Mouse (Mus musculus) heart, adult 2 months (tissue): ENCODE results near the gene Rhot2. TPM values are rescaled to one million over a fixed set of nuclear protein-coding genes. Genes with fewer than 3 reads are reported as not detected.

Experiments used
- DNase-seq, 2 experiments: peaks; one replicate each; pipeline ENCODE4 v3.0.0; 2021
- H3K27ac ChIP-seq: fragments of 200-600 bp; 2 replicates; pipeline ENCODE4 v1.8.1; 2022
- H3K27me3 ChIP-seq: fragments of 200-500 bp; 2 replicates; pipeline ENCODE4 v1.6.1; 2012; ENCODE audit warnings: mild to moderate bottlenecking, low read length, inconsistent platforms, mixed read lengths; ENCODE audit not compliant: control insufficient read depth, insufficient read depth
- H3K36me3 ChIP-seq: fragments of 200-500 bp; 2 replicates; pipeline ENCODE4 v1.6.1; 2012; ENCODE audit warnings: low read length, inconsistent platforms; ENCODE audit not compliant: control insufficient read depth, insufficient read depth
- H3K4me1 ChIP-seq: fragments of 200-500 bp; 2 replicates; pipeline ENCODE4 v1.6.1; 2011; ENCODE audit warnings: low read length; ENCODE audit not compliant: control insufficient read depth, insufficient read depth
- H3K4me3 ChIP-seq: fragments of 200-600 bp; 2 replicates; pipeline ENCODE4 v1.8.1; 2022
- H3K79me2 ChIP-seq: fragments of 200-500 bp; replicated peaks from 2 replicates; pipeline ENCODE4 v1.6.1; 2012; ENCODE audit warnings: mild to moderate bottlenecking, inconsistent platforms, low read length, moderate library complexity, mixed read lengths; ENCODE audit not compliant: control insufficient read depth, insufficient read depth
- H3K9ac ChIP-seq: fragments of 200-500 bp; 2 replicates; pipeline ENCODE4 v1.6.1; 2012; ENCODE audit warnings: low read depth, mild to moderate bottlenecking, control low read depth, inconsistent platforms, low read length, mixed read lengths
- CTCF ChIP-seq: fragments of 200-600 bp; IDR thresholded peaks from 2 replicates; pipeline ENCODE4 v1.8.1; 2022; ENCODE audit warnings: antibody characterized with exemption, mild to moderate bottlenecking, moderate library complexity
- EP300 ChIP-seq: fragments of 200-500 bp; IDR thresholded peaks from 2 replicates; pipeline ENCODE4 v1.6.1; 2011; ENCODE audit warnings: low read depth, low read length, control low read depth; ENCODE audit not compliant: insufficient read depth
- POLR2A ChIP-seq: fragments of 200-500 bp; IDR thresholded peaks from 2 replicates; pipeline ENCODE4 v1.6.1; 2011; ENCODE audit warnings: mild to moderate bottlenecking, low read depth, low read length, control low read depth; ENCODE audit not compliant: insufficient read depth
- WGBS: fragments of 180-500 bp; shearing (Covaris S2); methylation state at CpG from one replicate; pipeline ENCODE4 v1.1.7; 2018; 5-methylcytosine and 5-hydroxymethylcytosine counted together
- intact Hi-C: fragments of 180-260 bp; cut with DNase I; formaldehyde crosslinking; loops from one replicate; pipeline ENCODE4 v1.15.1; 2025
- polyA plus RNA-seq: library from polyadenylated mRNA; depleted of rRNA; stranded (reverse); fragments of >200 nt; gene quantifications from 2 replicates; pipeline ENCODE4 v1.2.3, GENCODE M21; 2012
- total RNA-seq, 2 experiments: library from RNA; stranded (reverse); gene quantifications; 2 replicates each; pipeline ENCODE4 v1.2.3; 2021

Rhot2 gene
- total and polyA plus RNA-seq, 3 experiments: 120 to 209 (median 139) TPM

DNA sequence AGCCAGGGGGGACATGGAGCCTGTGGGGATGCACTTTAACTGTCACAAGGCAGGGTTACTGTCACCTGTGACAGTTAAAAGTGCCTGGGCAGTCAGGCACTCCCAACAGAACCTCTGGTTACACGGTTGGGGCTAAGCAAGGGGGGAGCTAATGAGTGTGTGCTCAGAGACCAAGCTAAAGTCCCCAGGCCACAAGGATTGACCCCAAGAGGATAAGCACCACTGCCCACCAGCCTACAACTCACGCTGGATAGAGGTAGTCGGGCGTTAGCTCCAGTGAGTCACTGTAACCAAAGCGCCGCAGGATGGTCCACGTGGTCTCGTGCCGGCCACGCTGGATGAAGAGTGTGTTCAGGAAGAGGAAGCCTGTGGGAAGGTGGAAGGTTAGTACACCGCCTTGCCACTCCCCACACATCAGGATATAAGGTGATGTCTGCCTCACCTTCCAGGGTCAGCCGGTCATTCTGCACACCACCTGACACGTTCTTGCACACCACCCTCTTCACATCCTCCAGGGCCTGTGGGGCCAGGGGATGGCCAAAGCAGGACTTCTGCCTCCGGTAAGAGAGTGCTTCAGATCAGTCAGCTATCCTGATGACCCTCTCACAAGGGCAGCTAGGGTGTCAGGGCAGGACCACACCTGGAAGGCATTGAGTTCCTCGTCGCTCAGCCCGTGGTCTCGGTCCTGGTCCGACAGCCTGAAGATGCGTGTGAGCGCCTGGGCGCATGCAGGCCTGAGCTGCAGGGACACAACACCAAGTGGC is 3.4 kb downstream of the Rhot2 start, which contains the start of gene Gm20683:
Gene Gm20683 (minus strand): TSS at position 647 of the 764 bp plus-strand sequence.
- Histone ChIP-seq H3K27me3 (no peaks in the 10 kb centered on the region), H3K4me1 (peaks cover 14% of the 10 kb centered on the region), H3K27ac (no peak within 1 kb of the TSS), H3K4me3 (no peak within 1 kb of the TSS), H3K79me2 (no peaks in the 10 kb centered on the region), H3K9ac (no peak within 1 kb of the TSS), H3K36me3 (no peaks in the 10 kb centered on the region)
- DNase-seq: no peak
- WGBS: 91% methylated on average over 22 of the region's 22 CpGs
- TF ChIP-seq CTCF: no peak
- TF ChIP-seq POLR2A: no peak
- no peak for TF ChIP-seq EP300
- intact Hi-C loops: no loop called here

DNA sequence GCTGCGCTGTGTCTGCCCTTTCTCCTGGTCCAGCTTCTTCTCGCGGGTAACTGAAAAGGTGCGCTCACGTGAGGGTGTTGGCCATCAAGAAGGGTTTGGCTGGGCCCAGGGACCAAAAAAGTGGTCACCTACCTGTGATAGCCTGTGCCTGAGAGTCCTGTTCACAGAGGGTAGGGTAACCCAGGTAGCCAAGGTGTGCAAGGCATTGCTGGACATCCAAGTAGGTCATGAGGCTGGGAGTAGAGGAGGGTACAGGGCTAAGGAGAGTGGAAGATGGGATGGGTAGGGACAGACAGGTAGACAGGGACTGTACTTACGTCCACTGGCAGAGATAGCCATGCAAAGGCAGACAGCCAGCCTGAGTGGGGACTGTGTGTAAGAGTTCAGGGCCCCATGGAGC is 4.1 kb downstream of the Rhot2 start:
- intact Hi-C loops: no loop called here
- Histone ChIP-seq H3K36me3 (no peaks in the 10 kb centered on the region), H3K27me3 (no peaks in the 10 kb centered on the region), H3K9ac (no peak overlapping the region), H3K4me3 (no peak overlapping the region), H3K79me2 (no peaks in the 10 kb centered on the region), H3K4me1 (peaks cover 18% of the 10 kb centered on the region), H3K27ac (no peak overlapping the region)
- TF ChIP-seq CTCF: no peak
- no peak for DNase-seq
- 94% methylated on average over 6 of the region's 6 CpGs for WGBS

DNA sequence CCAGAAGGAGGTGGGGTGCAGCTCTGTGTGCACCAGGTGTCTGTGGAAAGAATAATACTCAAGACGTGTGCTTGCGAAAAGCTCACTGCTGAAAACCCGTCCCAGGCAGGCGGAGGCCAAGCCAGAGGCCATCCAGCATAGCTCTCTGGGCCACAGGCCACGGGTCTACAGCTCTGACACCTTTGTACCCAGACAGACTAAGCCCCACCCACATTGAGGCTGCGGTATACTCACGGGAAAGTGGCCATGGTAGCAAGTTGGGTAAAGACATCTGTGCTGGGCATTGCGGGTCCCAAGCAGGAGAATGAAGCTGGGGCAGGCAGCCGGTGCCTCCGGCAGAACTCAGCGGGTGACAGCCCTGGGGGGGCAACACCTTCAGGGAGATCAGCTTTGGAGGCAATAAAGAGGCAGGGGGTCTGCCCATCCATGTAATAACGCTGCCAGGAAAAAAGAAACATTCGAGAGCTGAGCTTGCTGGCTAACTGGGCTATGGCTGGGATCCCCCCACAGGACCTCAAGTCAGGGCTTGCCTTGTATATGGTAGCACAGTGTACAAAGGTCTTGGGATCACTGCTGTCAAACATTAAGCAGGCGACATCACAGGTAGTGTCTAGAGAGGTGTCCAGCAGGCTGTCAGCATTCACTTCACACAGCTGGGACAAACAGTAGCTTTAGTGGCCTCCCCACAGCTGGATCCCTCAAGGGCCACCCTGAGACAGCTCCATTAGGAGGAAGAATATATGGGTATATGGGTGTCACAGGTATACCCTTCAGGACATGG is 5.0 kb downstream of the Rhot2 start:
- intact Hi-C loops: no loop called here
- H3K4me3 ChIP-seq: no peak overlapping the region

DNA sequence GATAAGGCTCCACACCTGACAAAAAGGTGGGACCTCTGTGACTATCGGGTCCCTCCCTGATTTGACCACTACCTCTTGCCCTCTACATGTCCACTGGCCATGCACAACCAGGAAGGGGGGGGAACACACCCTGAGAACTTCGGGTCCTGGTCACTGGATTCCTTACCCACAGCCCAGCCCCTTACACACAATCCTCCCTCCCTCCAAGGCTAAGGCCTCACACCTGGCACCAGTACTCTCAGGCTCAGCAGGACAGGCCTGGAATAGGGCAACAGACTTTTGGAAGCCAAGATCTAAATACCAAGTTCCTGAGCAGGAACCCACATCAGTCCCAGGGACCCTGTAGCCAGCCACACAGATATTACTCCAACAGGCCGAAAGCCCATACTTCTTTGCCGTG is 5.7 kb downstream of the Rhot2 start:
- no peak for TF ChIP-seq CTCF
- no peak for TF ChIP-seq EP300
- TF ChIP-seq POLR2A: no peak
- no peaks in the 10 kb centered on the region for H3K36me3 ChIP-seq
- 80% methylated on average over 4 of the region's 4 CpGs for WGBS
- peaks cover 2% of the 10 kb centered on the region for H3K79me2 ChIP-seq
- DNase-seq: no peak
- intact Hi-C loops: no loop called here
- peaks cover 24% of the 10 kb centered on the region for H3K4me1 ChIP-seq
- no peaks in the 10 kb centered on the region for H3K27me3 ChIP-seq
- H3K27ac ChIP-seq: no peak overlapping the region
- H3K9ac ChIP-seq: no peak overlapping the region
- no peak overlapping the region for H3K4me3 ChIP-seq

More for the DNA sequence above, 5.0 kb downstream of the Rhot2 start:
- Histone ChIP-seq H3K27ac (no peak overlapping the region), H3K79me2 (peaks cover 2% of the 10 kb centered on the region), H3K4me1 (peaks cover 21% of the 10 kb centered on the region), H3K9ac (no peak overlapping the region), H3K27me3 (no peaks in the 10 kb centered on the region), H3K36me3 (no peaks in the 10 kb centered on the region)
- TF ChIP-seq CTCF: no peak
- no peak for TF ChIP-seq POLR2A
- TF ChIP-seq EP300: no peak
- no peak for DNase-seq
- 80% methylated on average over 14 of the region's 14 CpGs for WGBS

DNA sequence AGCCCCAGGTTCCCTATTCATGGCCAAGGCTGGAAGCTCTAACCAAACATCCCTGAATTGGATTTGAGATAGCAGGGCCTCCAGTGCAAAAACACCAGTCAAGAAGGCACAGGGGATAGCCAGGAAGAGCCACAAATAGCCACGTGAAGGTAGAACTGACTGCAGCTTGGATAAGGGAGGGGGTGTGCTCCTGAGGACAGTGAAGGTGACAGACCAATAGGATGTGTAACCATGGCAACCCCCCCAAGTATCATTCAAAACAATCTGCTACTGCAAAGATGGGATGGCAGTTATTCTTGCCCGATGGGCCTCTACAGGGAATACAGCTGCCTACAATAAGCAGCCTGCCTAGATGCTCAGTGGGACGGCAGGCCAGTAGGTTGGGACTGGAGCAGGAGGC is 7.1 kb downstream of the Rhot2 start:
- DNase-seq: no peak
- Histone ChIP-seq H3K9ac (no peak overlapping the region), H3K4me1 (peaks cover 18% of the 10 kb centered on the region), H3K79me2 (peaks cover 2% of the 10 kb centered on the region), H3K4me3 (no peak overlapping the region), H3K27me3 (no peaks in the 10 kb centered on the region), H3K27ac (peak overlapping the region; percentile 73), H3K36me3 (no peaks in the 10 kb centered on the region)
- TF ChIP-seq POLR2A: no peak
- no peak for TF ChIP-seq EP300
- TF ChIP-seq CTCF: no peak
- WGBS: 39% methylated on average over 3 of the region's 3 CpGs
- intact Hi-C loops: no loop called here

DNA sequence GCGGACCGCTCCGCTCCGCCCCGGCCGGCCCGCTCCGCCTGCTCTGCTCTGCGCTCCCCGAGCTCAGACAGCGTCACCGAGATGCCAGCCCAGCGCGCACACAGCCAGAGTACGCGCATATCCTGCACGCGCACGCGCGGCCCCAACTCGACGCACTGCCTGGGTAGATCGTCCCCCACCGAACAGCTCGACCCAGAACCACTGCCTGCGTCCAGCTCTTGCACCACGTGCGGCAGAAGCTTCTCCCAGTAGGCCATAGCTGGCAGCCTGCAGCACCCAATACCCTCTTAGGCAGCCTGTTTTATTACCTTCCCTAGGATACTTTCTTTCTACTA is 7.6 kb downstream of the Rhot2 start, which contains the start of gene Rhbdl1:
Gene Rhbdl1 (minus strand): TSS at position 220 of the 335 bp plus-strand sequence.
- Histone ChIP-seq H3K4me3 (peak within 1 kb of the TSS; percentile 40), H3K79me2 (peaks cover 2% of the 10 kb centered on the region), H3K36me3 (no peaks in the 10 kb centered on the region), H3K9ac (peak within 1 kb of the TSS; percentile 59), H3K27me3 (no peaks in the 10 kb centered on the region), H3K27ac (peak within 1 kb of the TSS; percentile 73), H3K4me1 (peaks cover 18% of the 10 kb centered on the region)
- peak; percentile 71 for TF ChIP-seq POLR2A
- TF ChIP-seq CTCF: no peak
- peak; percentile 51; the same call in 1 of the 2 replicates for TF ChIP-seq EP300
- intact Hi-C loops: no loop called here
- peak; percentile 76 to 84 for DNase-seq
- 5% methylated on average over 29 of the region's 29 CpGs for WGBS
